Mouse (Mus musculus) gastrocnemius, adult 2 months (tissue): ENCODE results near the gene Tacr2. TPM values are rescaled to one million over a fixed set of nuclear protein-coding genes. Genes with fewer than 3 reads are reported as not detected.
A peak's percentile ranks its signal among the peaks of the same experiment; 100 is the strongest.

Experiments used
- DNase-seq: peaks from one replicate; pipeline ENCODE4 v3.0.0; 2022
- H3K27ac ChIP-seq: fragments of 200-600 bp; 2 replicates; pipeline ENCODE4 v1.8.1; 2022; ENCODE audit warnings: mild to moderate bottlenecking
- H3K4me3 ChIP-seq: fragments of 200-600 bp; 2 replicates; pipeline ENCODE4 v1.8.1; 2022; ENCODE audit warnings: mild to moderate bottlenecking, moderate library complexity
- CTCF ChIP-seq: fragments of 200-600 bp; IDR thresholded peaks from 2 replicates; pipeline ENCODE4 v1.8.1; 2022; ENCODE audit warnings: antibody characterized with exemption, mild to moderate bottlenecking, moderate library complexity
- intact Hi-C: fragments of 180-260 bp; cut with DNase I; formaldehyde crosslinking; loops from one replicate; pipeline ENCODE4 v1.15.1; 2025
- total RNA-seq, 2 experiments: library from RNA; stranded (reverse); gene quantifications; 2 replicates each; pipeline ENCODE4 v1.2.3; 2021

Gene Tacr2
- total RNA-seq, 2 experiments from 2014 or later = not detected

DNA sequence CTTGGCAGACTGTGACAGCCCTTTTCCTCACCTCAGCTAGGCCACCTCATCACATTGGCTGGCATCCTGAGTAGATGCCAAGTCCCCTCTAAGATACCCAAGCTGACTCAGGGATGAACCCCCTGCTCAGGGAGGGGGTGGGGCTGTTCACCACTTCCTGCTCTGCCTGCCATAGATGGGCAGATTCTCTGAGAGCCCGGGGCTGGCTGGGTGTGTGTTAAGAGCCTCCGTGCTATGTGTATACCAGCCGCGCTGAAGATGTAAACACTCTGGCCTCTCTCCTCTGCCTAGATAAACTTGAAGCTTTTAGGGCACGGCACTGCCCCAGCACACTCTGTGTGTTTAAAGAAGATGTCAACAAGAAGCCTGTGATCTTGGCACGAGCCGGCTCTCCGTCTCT, 4.4 kb upstream of the Tacr2 start:
- no peak overlapping the region for H3K27ac ChIP-seq
- intact Hi-C loops = no loop called here
- no peak for DNase-seq
- H3K4me3 ChIP-seq = no peak overlapping the region
- TF ChIP-seq CTCF = no peak

DNA sequence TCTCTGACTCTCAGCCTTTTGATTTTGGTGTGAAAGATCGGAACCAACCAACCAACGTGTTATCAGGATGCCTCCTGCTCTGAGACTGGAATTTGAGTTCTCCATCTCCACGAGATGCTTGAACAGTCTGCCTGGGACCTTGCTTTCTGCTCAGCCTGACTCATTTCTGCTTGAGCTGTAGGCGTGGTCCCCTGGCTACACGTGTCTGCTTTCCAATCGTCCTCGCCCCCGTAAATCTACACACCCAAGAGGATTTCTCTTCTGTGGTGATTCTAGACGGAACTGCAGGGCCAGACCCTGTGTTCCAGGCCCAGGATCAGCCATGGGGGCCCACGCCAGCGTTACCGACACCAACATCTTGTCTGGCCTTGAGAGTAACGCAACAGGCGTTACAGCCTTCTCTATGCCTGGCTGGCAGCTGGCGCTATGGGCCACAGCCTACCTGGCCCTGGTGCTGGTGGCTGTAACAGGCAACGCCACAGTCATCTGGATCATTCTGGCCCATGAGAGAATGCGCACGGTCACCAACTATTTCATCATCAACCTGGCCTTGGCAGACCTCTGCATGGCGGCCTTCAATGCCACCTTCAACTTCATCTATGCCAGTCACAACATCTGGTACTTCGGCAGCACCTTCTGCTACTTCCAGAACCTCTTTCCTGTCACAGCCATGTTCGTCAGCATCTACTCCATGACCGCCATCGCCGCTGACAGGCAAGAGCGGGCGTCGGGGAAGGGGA, 428 bp downstream of the Tacr2 start:
- no peak for TF ChIP-seq CTCF
- Histone ChIP-seq H3K27ac (no peak overlapping the region), H3K4me3 (no peak overlapping the region)
- no peak for DNase-seq
- intact Hi-C loops = no loop called here

GRCm38 (mm10) chr10:62258298-62258697, 6.1 kb downstream of the Tacr2 start:
- DNase-seq = no peak
- TF ChIP-seq CTCF = no peak
- no peak overlapping the region for H3K27ac ChIP-seq
- intact Hi-C loops = no loop called here
- no peak overlapping the region for H3K4me3 ChIP-seq

- H3K4me3 ChIP-seq = no peak overlapping the region
- intact Hi-C loops = no loop called here
- peak; percentile 57 for DNase-seq
- no peak overlapping the region for H3K27ac ChIP-seq
- TF ChIP-seq CTCF = peak; percentile 58
Observed at GRCm38 (mm10) chr10:62261115-62261886, 9.1 kb downstream of the Tacr2 start.

- no peak for TF ChIP-seq CTCF
- Histone ChIP-seq H3K27ac (no peak overlapping the region), H3K4me3 (no peak overlapping the region)
- intact Hi-C loops = no loop called here
- no peak for DNase-seq
Observed at GRCm38 (mm10) chr10:62264299-62264698, 12.1 kb downstream of the Tacr2 start.

DNA sequence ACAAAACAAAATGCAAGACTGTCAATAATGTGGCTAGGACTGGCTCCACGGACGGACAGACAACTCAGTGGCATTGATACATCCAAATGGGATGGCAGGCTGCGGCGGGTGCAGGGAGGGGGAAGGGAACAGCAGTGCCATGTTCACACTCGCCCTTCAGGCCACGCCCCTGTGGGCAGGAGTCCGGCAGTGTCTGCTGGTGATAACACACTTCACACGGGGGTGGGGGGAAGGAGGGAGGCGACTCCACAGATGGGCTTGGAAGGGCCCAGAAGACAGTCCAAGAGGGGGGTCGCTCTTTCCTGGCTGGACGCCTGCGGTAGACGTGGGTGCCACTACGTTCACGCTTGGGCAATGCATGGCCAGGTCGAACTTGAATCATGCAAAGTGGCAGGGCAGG, 17.0 kb downstream of the Tacr2 start:
- intact Hi-C loops = no loop called here
- Histone ChIP-seq H3K27ac (no peak overlapping the region), H3K4me3 (no peak overlapping the region)
- DNase-seq = no peak
- TF ChIP-seq CTCF = no peak

GRCm38 (mm10) chr10:62275235-62275634, 23.0 kb downstream of the Tacr2 start:
- peak; percentile 96 for TF ChIP-seq CTCF
- Histone ChIP-seq H3K4me3 (no peak overlapping the region), H3K27ac (no peak overlapping the region)
- intact Hi-C loops = loop anchor here (1.0 kb wide), 1 partner anchor 136 kb away; no protein-coding TSS in a partner anchor
- DNase-seq = peak; percentile 87

GRCm38 (mm10) chr10:62277499-62278293, 25.5 kb downstream of the Tacr2 start:
- TF ChIP-seq CTCF = no peak
- intact Hi-C loops = no loop called here
- DNase-seq = no peak

GRCm38 (mm10) chr10:62279066-62279465, 26.8 kb downstream of the Tacr2 start:
- DNase-seq = no peak
- H3K27ac ChIP-seq = no peak overlapping the region
- H3K4me3 ChIP-seq = no peak overlapping the region
- intact Hi-C loops = no loop called here
- no peak for TF ChIP-seq CTCF

More at GRCm38 (mm10) chr10:62277499-62278293, 25.5 kb downstream of the Tacr2 start:
- H3K4me3 ChIP-seq = no peak overlapping the region
- no peak overlapping the region for H3K27ac ChIP-seq

- Histone ChIP-seq H3K27ac (no peak overlapping the region), H3K4me3 (no peak overlapping the region)
- intact Hi-C loops = no loop called here
- no peak for DNase-seq
- TF ChIP-seq CTCF = no peak
Observed at GRCm38 (mm10) chr10:62279671-62280070, 27.4 kb downstream of the Tacr2 start.

- H3K27ac ChIP-seq = no peak overlapping the region
- no peak overlapping the region for H3K4me3 ChIP-seq
- DNase-seq = no peak
- intact Hi-C loops = no loop called here
- TF ChIP-seq CTCF = no peak
Observed at GRCm38 (mm10) chr10:62282782-62283181, 30.5 kb downstream of the Tacr2 start.

DNA sequence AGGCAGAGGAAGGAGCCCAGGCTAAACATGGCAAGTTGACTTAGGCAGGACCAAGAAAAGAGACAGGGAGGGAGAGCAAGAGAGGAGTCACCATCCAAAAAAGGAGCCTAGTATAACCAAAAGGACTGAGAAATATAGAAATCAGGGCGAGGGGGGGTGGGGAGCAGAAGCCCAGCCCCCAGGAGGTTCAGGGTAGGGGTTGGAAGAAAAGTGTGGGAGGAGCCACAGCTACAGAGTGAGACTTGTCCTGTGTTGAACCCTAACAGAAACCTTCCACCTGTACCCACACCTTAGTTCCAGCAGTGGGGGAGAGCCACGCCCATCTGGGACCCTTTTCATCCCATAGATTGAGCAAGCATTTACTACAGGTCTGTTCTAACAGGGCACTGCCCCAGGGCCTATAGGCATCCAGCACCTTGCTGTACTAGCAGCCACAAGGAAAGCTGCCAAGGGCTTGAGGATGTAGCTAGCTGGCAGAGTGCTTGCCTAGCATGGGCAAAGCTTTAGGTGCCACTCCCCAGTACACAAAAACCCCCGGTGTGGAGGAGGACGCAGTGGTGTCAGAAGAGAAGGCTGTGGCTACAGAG, 31.1 kb downstream of the Tacr2 start:
- intact Hi-C loops = no loop called here
- no peak for DNase-seq
- H3K4me3 ChIP-seq = no peak overlapping the region
- no peak overlapping the region for H3K27ac ChIP-seq
- TF ChIP-seq CTCF = no peak
